Mouse (Mus musculus): Measurements from ENCODE around the gene Cxcr6. TPM values are rescaled to one million over a fixed set of nuclear protein-coding genes. Genes with fewer than 3 reads are reported as not detected.

Cxcr6 gene
- polyA plus RNA-seq, 1 experiment from 2014 or later, result 0.37 TPM

DNA sequence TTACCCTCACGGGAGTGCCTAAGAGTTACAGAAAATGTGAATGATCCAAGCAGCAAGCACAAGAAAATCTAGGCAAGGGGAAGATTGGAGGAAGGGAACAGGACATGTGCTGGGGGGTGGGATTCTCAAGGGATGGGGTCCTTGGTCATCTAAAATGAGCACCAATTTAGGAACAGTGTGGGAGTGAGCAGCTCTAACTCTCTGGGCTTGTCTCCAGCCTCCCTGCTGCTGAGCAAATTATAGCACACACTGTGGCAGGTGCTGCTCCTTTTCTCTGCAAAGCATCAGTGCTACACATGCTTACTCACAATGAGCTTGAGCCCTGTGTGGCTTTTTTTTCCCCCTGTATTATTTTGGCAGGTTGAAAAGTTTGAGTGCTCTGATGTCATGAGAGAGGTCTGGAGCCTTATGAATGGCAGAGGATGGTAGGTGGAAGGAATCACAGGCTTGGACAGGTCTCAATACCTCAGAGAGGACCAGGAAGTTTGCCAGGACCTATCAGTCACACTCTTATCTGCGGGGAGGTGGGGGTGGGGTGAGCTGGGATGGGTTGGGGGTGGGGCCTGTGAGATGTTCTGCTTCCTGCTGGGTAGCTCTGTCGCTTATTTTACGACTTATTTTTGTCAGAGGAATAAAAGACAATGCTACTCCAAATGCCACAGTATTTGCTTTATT lies 17.3 kb upstream of the Cxcr6 start:
- WGBS, result 50% methylated on average over 4 of the region's 4 CpGs
- no peak for ATAC-seq (ENCODE audit: insufficient number of reproducible peaks, low FRiP score)
- Histone ChIP-seq H3K27ac (ENCODE audit: poor library complexity, severe bottlenecking) (no peak overlapping the region), H3K9ac (no peak overlapping the region), H3K36me3 (peaks cover 71% of the 10 kb centered on the region), H3K4me3 (no peak overlapping the region), H3K27me3 (replicated peaks) (no peaks in the 10 kb centered on the region), H3K4me1 (replicated peaks) (0 out of 2 replicates have a peak, but pooled peaks cover 4% of the 10 kb centered on the region), H3K4me2 (no peak overlapping the region), H3K9me3 (replicated peaks) (no peaks in the 10 kb centered on the region)

DNA sequence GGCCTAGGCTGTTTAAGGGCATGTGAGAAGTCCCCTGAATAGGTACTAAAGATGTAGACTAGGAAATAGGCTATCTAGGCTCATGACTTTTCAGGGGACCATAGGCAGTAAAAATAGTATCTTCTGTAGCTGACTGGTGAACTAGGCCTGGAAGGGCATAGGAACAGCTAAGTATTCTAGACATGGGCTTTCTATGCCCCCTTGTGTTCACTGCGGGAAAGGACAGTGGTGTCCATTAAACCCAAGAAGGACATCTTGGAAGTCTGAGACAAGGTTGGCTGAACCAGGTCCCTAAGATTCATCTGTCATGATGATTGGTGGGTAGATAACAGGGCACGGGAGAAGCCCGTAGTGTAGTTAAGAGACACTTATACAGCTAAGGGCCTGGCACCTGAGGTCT lies 10.1 kb upstream of the Cxcr6 start:
- Histone ChIP-seq H3K27me3 (replicated peaks) (no peaks in the 10 kb centered on the region), H3K4me2 (no peak overlapping the region), H3K9ac (no peak overlapping the region), H3K4me1 (replicated peaks) (no peaks in the 10 kb centered on the region), H3K36me3 (peaks cover 77% of the 10 kb centered on the region), H3K27ac (ENCODE audit: poor library complexity, severe bottlenecking) (no peak overlapping the region), H3K9me3 (replicated peaks) (no peaks in the 10 kb centered on the region), H3K4me3 (no peak overlapping the region)
- WGBS, result 57% methylated on average over 3 of the region's 3 CpGs
- ATAC-seq (ENCODE audit: insufficient number of reproducible peaks, low FRiP score), result no peak

DNA sequence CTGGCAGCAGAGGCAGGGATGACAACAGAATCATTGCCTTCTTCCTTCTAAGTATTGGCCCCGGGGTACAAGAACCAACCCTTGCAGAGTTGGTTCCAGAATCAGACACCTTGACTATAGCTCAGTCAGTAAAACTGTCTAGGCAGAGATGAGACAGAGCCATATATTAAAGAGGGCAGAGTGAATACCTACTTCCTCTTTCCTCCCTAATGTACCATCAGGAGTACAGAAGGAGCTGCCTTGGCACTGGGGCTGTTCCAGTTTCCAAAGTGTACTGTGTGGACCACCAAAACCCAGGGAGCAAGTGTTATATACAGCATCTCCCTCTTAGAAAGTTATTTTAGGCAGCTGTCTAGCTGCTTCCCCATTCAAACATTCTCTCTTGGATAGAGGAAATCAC lies 4.7 kb upstream of the Cxcr6 start:
- H3K36me3 ChIP-seq, result peaks cover 57% of the 10 kb centered on the region
- 86% methylated on average over 1 of the region's 1 CpGs for WGBS

DNA sequence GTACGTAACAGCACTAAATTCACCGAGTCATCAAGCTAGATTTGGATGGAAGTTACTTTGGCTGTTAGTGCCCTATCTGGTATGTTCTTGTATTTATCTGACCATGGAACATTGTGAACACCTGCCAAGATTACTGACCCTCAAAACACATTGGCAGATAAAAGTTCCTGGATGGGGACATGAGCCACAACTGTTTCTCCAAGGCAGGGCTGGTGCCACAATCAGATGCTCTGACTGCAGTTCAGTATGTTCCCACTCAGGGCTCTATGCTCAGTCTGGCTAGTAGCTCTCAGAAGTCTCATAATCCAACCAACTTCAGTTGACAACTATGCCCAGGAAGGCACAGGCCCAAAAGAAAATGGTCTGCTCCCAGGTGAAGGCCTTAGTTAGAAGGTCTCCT lies 3.9 kb upstream of the Cxcr6 start:
- ATAC-seq (ENCODE audit: insufficient number of reproducible peaks, low FRiP score), result no peak
- no peak overlapping the region for H3K9ac ChIP-seq
- no peak overlapping the region for H3K4me2 ChIP-seq
- no peak overlapping the region for H3K27ac ChIP-seq (ENCODE audit: poor library complexity, severe bottlenecking)
- H3K4me1 ChIP-seq (replicated peaks), result no peaks in the 10 kb centered on the region
- peaks cover 49% of the 10 kb centered on the region for H3K36me3 ChIP-seq
- no peaks in the 10 kb centered on the region for H3K27me3 ChIP-seq (replicated peaks)
- no peak overlapping the region for H3K4me3 ChIP-seq
- WGBS, result 88% methylated on average over 2 of the region's 2 CpGs
- no peaks in the 10 kb centered on the region for H3K9me3 ChIP-seq (replicated peaks)

More for the DNA sequence above, 4.7 kb upstream of the Cxcr6 start:
- no peak for ATAC-seq (ENCODE audit: insufficient number of reproducible peaks, low FRiP score)
- H3K4me3 ChIP-seq, result no peak overlapping the region
- no peak overlapping the region for H3K9ac ChIP-seq
- H3K27ac ChIP-seq (ENCODE audit: poor library complexity, severe bottlenecking), result no peak overlapping the region
- H3K9me3 ChIP-seq (replicated peaks), result no peaks in the 10 kb centered on the region
- no peak overlapping the region for H3K4me2 ChIP-seq
- H3K4me1 ChIP-seq (replicated peaks), result no peaks in the 10 kb centered on the region
- no peaks in the 10 kb centered on the region for H3K27me3 ChIP-seq (replicated peaks)

DNA sequence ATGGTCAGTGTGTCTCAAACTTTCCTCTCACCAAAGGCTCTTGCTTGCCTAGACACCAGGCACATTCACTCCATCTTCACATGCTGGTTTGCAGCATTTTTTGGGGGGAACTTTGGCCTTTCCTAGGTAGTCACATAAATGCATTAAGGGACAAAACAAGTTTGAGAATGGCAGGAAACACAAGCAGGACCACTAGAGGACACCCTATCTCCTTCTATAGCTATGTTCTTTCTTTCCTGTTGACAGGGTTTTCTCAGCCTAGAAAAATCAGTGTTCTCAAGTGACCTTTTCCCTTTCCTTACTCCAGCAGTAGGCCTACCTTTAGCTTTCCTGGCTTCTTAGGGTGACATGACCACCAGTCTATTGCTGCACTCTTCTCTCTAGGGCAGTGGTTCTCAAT lies 3.4 kb upstream of the Cxcr6 start:
- no peak overlapping the region for H3K4me3 ChIP-seq
- H3K4me2 ChIP-seq, result no peak overlapping the region
- no peak overlapping the region for H3K9ac ChIP-seq
- H3K36me3 ChIP-seq, result peaks cover 45% of the 10 kb centered on the region
- H3K27me3 ChIP-seq (replicated peaks), result no peaks in the 10 kb centered on the region
- no peak overlapping the region for H3K27ac ChIP-seq (ENCODE audit: poor library complexity, severe bottlenecking)
- no peak for ATAC-seq (ENCODE audit: insufficient number of reproducible peaks, low FRiP score)
- no peaks in the 10 kb centered on the region for H3K4me1 ChIP-seq (replicated peaks)
- H3K9me3 ChIP-seq (replicated peaks), result no peaks in the 10 kb centered on the region

DNA sequence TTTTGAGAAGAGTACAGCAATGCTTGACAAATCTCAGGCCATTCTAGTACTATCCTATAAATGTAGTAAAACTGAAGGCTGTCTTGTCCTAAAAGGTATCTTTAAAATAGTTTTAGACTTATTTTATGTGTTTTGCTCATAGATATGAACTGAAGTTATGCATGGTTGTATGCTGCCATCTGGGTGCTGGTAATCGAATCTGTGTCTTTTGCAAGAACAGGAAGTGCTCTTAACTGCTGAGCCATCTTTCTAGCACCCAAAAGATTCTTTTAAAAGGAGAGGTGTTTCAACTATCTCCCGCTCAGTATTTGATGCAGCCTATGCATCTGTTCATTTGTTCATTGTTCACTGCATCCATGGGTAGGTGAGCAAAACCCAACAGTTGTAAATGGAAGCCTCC lies 1.0 kb upstream of the Cxcr6 start:
- 87% methylated on average over 2 of the region's 2 CpGs for WGBS
- Histone ChIP-seq H3K9ac (no peak overlapping the region), H3K9me3 (replicated peaks) (no peaks in the 10 kb centered on the region), H3K4me3 (no peak overlapping the region), H3K27me3 (replicated peaks) (no peaks in the 10 kb centered on the region), H3K27ac (ENCODE audit: poor library complexity, severe bottlenecking) (no peak overlapping the region), H3K4me2 (no peak overlapping the region), H3K4me1 (replicated peaks) (peaks cover 10% of the 10 kb centered on the region), H3K36me3 (peaks cover 47% of the 10 kb centered on the region)
- ATAC-seq (ENCODE audit: insufficient number of reproducible peaks, low FRiP score), result no peak

DNA sequence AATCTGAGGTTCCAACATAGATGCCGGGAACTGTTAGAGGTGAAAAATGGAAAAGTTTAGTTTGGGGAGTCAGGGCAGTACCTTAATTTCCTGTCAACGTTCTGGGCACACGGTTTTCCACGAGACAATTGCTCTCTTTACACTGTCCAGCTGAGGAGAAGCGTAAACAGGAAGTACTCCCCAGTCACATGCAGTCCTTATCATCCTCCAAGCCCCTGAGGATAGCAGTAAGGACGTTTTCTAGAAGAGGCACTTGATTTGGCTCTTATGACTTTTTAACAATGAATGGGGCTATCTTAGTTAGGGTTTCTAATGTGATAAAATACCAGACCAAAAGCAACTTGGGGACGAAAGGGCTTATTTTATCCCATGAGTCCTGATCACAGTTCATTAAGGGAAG lies 2.3 kb downstream of the Cxcr6 start:
- ATAC-seq (ENCODE audit: insufficient number of reproducible peaks, low FRiP score), result no peak
- Histone ChIP-seq H3K4me3 (no peak overlapping the region), H3K27me3 (replicated peaks) (no peaks in the 10 kb centered on the region), H3K4me2 (no peak overlapping the region), H3K9me3 (replicated peaks) (no peaks in the 10 kb centered on the region), H3K9ac (no peak overlapping the region), H3K4me1 (replicated peaks) (peaks cover 10% of the 10 kb centered on the region), H3K36me3 (peaks cover 54% of the 10 kb centered on the region), H3K27ac (ENCODE audit: poor library complexity, severe bottlenecking) (no peak overlapping the region)
- 45% methylated on average over 7 of the region's 7 CpGs for WGBS

DNA sequence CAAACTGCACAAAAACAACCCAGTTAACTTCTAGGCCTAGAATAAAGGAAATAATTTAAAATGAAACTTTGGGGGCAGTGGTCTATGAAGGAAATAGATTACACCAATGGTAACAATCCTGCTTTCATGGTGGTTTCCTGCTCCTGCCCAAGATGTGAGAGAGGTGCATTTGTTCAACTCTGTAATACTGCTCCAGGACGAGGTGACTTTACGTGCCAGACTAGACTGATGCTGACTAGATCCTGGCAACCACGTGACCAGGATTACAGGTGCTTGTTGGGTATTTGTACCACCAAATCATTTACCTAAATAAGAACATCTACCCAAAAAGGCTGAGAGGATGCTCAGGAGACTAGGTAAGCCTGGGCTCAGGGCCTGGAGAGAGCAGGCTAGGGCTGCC lies 5.6 kb downstream of the Cxcr6 start:
- H3K9me3 ChIP-seq (replicated peaks), result no peaks in the 10 kb centered on the region
- no peak overlapping the region for H3K9ac ChIP-seq
- no peak overlapping the region for H3K4me3 ChIP-seq
- H3K36me3 ChIP-seq, result peaks cover 67% of the 10 kb centered on the region
- WGBS, result 85% methylated on average over 3 of the region's 3 CpGs
- no peak for ATAC-seq (ENCODE audit: insufficient number of reproducible peaks, low FRiP score)
- no peak overlapping the region for H3K4me2 ChIP-seq
- H3K27ac ChIP-seq (ENCODE audit: poor library complexity, severe bottlenecking), result no peak overlapping the region
- no peaks in the 10 kb centered on the region for H3K27me3 ChIP-seq (replicated peaks)
- H3K4me1 ChIP-seq (replicated peaks), result peaks cover 19% of the 10 kb centered on the region

DNA sequence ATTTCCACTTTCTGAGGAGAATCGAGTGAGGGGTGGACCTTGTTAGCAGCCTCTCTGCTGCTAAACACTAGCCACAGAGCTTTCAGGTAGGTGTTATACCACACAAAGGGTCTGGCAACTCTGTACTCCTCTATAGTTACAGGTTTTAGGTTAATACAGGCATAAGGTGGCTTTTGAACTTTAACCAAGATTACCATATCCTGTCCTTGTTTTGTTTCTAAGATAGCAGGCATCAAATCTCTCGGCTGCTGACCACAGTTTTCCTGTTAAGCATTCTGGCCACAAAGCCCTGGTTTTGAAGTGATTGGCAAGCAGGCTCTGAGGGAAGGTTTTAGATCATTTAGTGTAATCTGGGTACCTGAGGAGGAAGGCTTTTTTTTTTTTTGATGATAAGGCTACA lies 8.1 kb downstream of the Cxcr6 start:
- peaks cover 77% of the 10 kb centered on the region for H3K36me3 ChIP-seq
- ATAC-seq (ENCODE audit: insufficient number of reproducible peaks, low FRiP score), result no peak

DNA sequence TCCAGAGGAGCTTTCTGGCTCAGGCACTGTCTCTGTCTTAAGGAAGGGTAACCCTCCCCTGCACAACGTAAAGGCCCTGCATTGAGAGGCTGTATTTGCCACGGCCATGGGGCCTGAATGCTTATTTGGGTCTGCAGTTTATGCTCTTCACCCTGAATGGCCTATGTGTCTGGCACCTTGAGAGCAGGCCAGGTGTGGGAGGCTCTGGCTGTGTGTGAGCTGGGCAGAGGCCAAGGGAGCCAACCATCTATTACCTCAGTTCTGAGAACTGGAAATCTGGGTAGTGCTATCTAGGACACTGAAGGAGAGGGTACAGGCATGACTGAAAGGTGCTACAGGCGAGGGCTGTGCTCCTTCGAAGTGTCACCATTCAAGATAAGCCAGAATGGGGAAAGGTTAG lies 8.5 kb downstream of the Cxcr6 start:
- Histone ChIP-seq H3K36me3 (peaks cover 81% of the 10 kb centered on the region), H3K9me3 (replicated peaks) (no peaks in the 10 kb centered on the region), H3K27ac (ENCODE audit: poor library complexity, severe bottlenecking) (no peak overlapping the region), H3K4me1 (replicated peaks) (peaks cover 9% of the 10 kb centered on the region), H3K4me2 (no peak overlapping the region), H3K4me3 (no peak overlapping the region), H3K9ac (no peak overlapping the region), H3K27me3 (replicated peaks) (no peaks in the 10 kb centered on the region)
- no peak for ATAC-seq (ENCODE audit: insufficient number of reproducible peaks, low FRiP score)
- 48% methylated on average over 4 of the region's 4 CpGs for WGBS

More for the DNA sequence above, 8.1 kb downstream of the Cxcr6 start:
- no peaks in the 10 kb centered on the region for H3K27me3 ChIP-seq (replicated peaks)
- no peak overlapping the region for H3K9ac ChIP-seq
- no peak overlapping the region for H3K27ac ChIP-seq (ENCODE audit: poor library complexity, severe bottlenecking)
- H3K4me1 ChIP-seq (replicated peaks), result peaks cover 9% of the 10 kb centered on the region
- no peaks in the 10 kb centered on the region for H3K9me3 ChIP-seq (replicated peaks)
- WGBS, result 59% methylated on average over 2 of the region's 2 CpGs
- no peak overlapping the region for H3K4me3 ChIP-seq
- H3K4me2 ChIP-seq, result no peak overlapping the region

DNA sequence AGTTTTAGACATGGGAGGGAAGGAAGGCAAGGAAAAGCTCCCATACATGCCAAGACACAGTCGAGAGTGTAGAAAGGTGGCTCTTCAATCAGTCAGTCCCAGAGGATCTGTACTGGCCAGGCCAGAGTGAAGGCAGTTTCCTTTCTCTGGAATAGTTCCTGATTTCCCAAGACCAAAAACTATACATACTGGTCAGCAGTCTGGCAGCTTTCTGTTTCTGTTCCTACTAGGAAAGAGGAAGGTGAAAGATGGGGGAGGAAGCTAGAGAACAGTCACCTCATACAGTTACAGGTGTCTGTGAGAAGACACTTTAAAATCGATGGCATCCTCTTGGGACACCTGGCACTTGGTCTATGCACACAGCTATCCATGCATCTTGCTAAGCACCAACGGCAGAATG lies 9.2 kb downstream of the Cxcr6 start:
- no peak overlapping the region for H3K27ac ChIP-seq (ENCODE audit: poor library complexity, severe bottlenecking)
- no peak overlapping the region for H3K9ac ChIP-seq
- no peak overlapping the region for H3K4me3 ChIP-seq
- no peak for ATAC-seq (ENCODE audit: insufficient number of reproducible peaks, low FRiP score)
- peaks cover 78% of the 10 kb centered on the region for H3K36me3 ChIP-seq
- H3K4me2 ChIP-seq, result no peak overlapping the region
- WGBS, result 78% methylated on average over 3 of the region's 3 CpGs
- no peaks in the 10 kb centered on the region for H3K9me3 ChIP-seq (replicated peaks)
- peaks cover 9% of the 10 kb centered on the region for H3K4me1 ChIP-seq (replicated peaks)
- no peaks in the 10 kb centered on the region for H3K27me3 ChIP-seq (replicated peaks)

DNA sequence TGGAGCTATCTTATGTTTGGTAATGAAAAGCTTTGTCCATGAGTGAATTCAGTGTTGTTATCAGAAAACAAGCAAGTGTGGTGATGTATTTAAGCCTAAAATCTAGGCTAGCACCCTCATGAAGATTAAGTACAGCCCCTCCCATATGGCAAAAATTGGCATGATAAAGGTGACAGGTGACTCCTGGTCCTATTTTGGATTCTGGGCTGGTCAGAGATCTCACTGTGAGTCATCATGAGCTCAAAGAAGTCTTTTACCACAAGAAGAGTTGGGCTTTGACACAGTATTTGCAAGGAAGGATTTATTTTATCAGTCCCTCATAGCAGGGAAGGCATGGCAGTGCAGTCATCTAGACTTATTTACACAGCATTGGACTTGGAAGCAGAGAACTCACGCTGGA lies 9.7 kb downstream of the Cxcr6 start:
- Histone ChIP-seq H3K36me3 (peaks cover 78% of the 10 kb centered on the region), H3K4me3 (no peak overlapping the region), H3K27me3 (replicated peaks) (no peaks in the 10 kb centered on the region), H3K4me2 (no peak overlapping the region), H3K9ac (no peak overlapping the region), H3K27ac (ENCODE audit: poor library complexity, severe bottlenecking) (no peak overlapping the region), H3K4me1 (replicated peaks) (peaks cover 9% of the 10 kb centered on the region), H3K9me3 (replicated peaks) (no peaks in the 10 kb centered on the region)
- 81% methylated on average over 1 of the region's 1 CpGs for WGBS
- ATAC-seq (ENCODE audit: insufficient number of reproducible peaks, low FRiP score), result no peak
